Mouse (Mus musculus) 3134 (cell line): Measurements from ENCODE around the gene Chpf2.

Source experiments
- DNase-seq: peaks from one replicate; pipeline ENCODE4 v3.0.0-alpha.2; 2011; ENCODE audit warnings: low spot score; ENCODE audit not compliant: insufficient read length; ENCODE audit errors: extremely low read depth

Gene Chpf2

GRCm38 (mm10) chr5:24604080-24604655 lies 17.6 kb downstream of the Chpf2 start:
- DNase-seq, result no peak

- DNase-seq, result peak; percentile 86
Observed at GRCm38 (mm10) chr5:24604656-24605100, 18.1 kb downstream of the Chpf2 start.

- DNase-seq, result no peak
Observed at GRCm38 (mm10) chr5:24605321-24605979, 18.9 kb downstream of the Chpf2 start.

GRCm38 (mm10) chr5:24605980-24606665 lies 19.6 kb downstream of the Chpf2 start:
- DNase-seq, result no peak

GRCm38 (mm10) chr5:24609388-24609787 lies 22.8 kb downstream of the Chpf2 start:
- DNase-seq, result no peak

- peak; percentile 71 for DNase-seq
Observed at GRCm38 (mm10) chr5:24611366-24612301, 25.1 kb downstream of the Chpf2 start.

- DNase-seq, result no peak
Observed at GRCm38 (mm10) chr5:24612302-24612649, 25.7 kb downstream of the Chpf2 start.

GRCm38 (mm10) chr5:24615097-24615496 lies 28.6 kb downstream of the Chpf2 start:
- no peak for DNase-seq

GRCm38 (mm10) chr5:24618921-24619320 lies 32.4 kb downstream of the Chpf2 start:
- no peak for DNase-seq

GRCm38 (mm10) chr5:24620116-24620515 lies 33.6 kb downstream of the Chpf2 start:
- no peak for DNase-seq

- DNase-seq, result no peak
Observed at GRCm38 (mm10) chr5:24620626-24621025, 34.1 kb downstream of the Chpf2 start.

- no peak for DNase-seq
Observed at GRCm38 (mm10) chr5:24622386-24623040, 36.0 kb downstream of the Chpf2 start.

GRCm38 (mm10) chr5:24623041-24623985 lies 36.8 kb downstream of the Chpf2 start:
- no peak for DNase-seq

GRCm38 (mm10) chr5:24623986-24624821 lies 37.7 kb downstream of the Chpf2 start, which contains the start of gene Smarcd3:
Gene Smarcd3, minus strand, starts transcription at chr5:24624411.
- no peak for DNase-seq

GRCm38 (mm10) chr5:24624822-24625120 lies 38.2 kb downstream of the Chpf2 start:
- no peak for DNase-seq

- no peak for DNase-seq
Observed at GRCm38 (mm10) chr5:24629712-24630111, 43.2 kb downstream of the Chpf2 start.

GRCm38 (mm10) chr5:24635093-24635492 lies 48.6 kb downstream of the Chpf2 start:
- DNase-seq, result no peak

GRCm38 (mm10) chr5:24635526-24636141 lies 49.1 kb downstream of the Chpf2 start:
- DNase-seq, result no peak
